ENCODE assay signal across 27 mouse cellular contexts in genomic region chr3:68617708-68618107, GRCm38 (mm10).
DNase-seq lines count a peak whose midpoint lies in the region; TF ChIP-seq lines count a peak whose summit lies in the region.
"Had no signal": no experiment of that assay in that cellular context is flagged by ENCODE, and none has a peak within 500 bp of the region (broad histone marks: within the 10 kb centered on the region; RNA-seq: fewer than 3 reads in every experiment).

No protein-coding gene starts in this region.

- no peak overlapping the region for H3K4me3 ChIP-seq in cerebellum, adult 2 months (replicated peaks; ENCODE audit: insufficient read depth, low read depth, low read length)
- no peak overlapping the region for H3K4me3 ChIP-seq in kidney, adult 2 months (ENCODE audit: insufficient read depth, low read depth, low read length)
- no peak overlapping the region for H3K4me3 ChIP-seq in midbrain, embryonic 10.5 days
- H3K4me3 ChIP-seq: forebrain, embryonic 10.5 days; forebrain, embryonic 15.5 days; hindbrain, embryonic 12.5 days; limb, embryonic 10.5 days; limb, embryonic 15.5 days; liver, embryonic 13.5 days; stomach, embryonic 15.5 days had no signal

- no peaks in the 10 kb centered on the region for H3K9me3 ChIP-seq in midbrain, embryonic 10.5 days (replicated peaks)
- H3K9me3 ChIP-seq: forebrain, embryonic 10.5 days; forebrain, embryonic 15.5 days; hindbrain, embryonic 12.5 days; limb, embryonic 10.5 days; limb, embryonic 15.5 days; liver, embryonic 13.5 days; stomach, embryonic 15.5 days had no signal

- no peak for DNase-seq in cerebellum, adult 2 months
- no peak for DNase-seq in cerebellum, adult 11 months
- peak; percentile 64 for DNase-seq in kidney, adult 2 months
- DNase-seq in kidney, adult 11 months = no peak
- DNase-seq in testis, postnatal 10 days (ENCODE audit: low spot score) = peak; percentile 31
- DNase-seq in testis, postnatal 14 days (ENCODE audit: low spot score) = no peak
- no peak for DNase-seq in midbrain, embryonic 10.5 days (ENCODE audit: low spot score)
- no peak for DNase-seq in cerebellum, adult 8-10 months
- DNase-seq: adrenal gland, postnatal 10 days; cerebellum, adult 11-12 months; cerebellum, postnatal 36 days; heart, postnatal 36 days; liver, embryonic 13.5 days; lung, adult 18-20 months; lung, postnatal 10 days; right cerebral cortex, postnatal 25 days; thymus, adult 18-20 months; thymus, postnatal 25 days had no signal

- no peak for TF ChIP-seq CTCF in cerebellum, adult 2 months (IDR thresholded peaks at IDR 0.05; ENCODE audit: borderline replicate concordance, insufficient read depth, low read depth, low read length)
- no peak for TF ChIP-seq CTCF in kidney, adult 2 months (conservative IDR thresholded peaks at IDR 0.05; ENCODE audit: insufficient read depth, insufficient read length, low read depth, low read length)

- no peaks in the 10 kb centered on the region for H3K27me3 ChIP-seq in cerebellum, adult 2 months (ENCODE audit: control insufficient read depth, insufficient read depth, low read length)
- H3K27me3 ChIP-seq in kidney, adult 2 months (replicated peaks; ENCODE audit: control insufficient read depth, insufficient read depth, low read length) = no peaks in the 10 kb centered on the region
- peaks cover 4% of the 10 kb centered on the region; the same call in 1 of the 2 replicates for H3K27me3 ChIP-seq in midbrain, embryonic 10.5 days (ENCODE audit: low read depth, poor library complexity, severe bottlenecking)
- H3K27me3 ChIP-seq: CH12.LX; forebrain, embryonic 15.5 days; hindbrain, embryonic 12.5 days; limb, embryonic 15.5 days; liver, embryonic 13.5 days; stomach, embryonic 15.5 days had no signal

- 84% methylated on average over 10 of the region's 10 CpGs for WGBS in cerebellum, adult 2 months
- 53% methylated on average over 10 of the region's 10 CpGs for WGBS in kidney, adult 2 months
- 94% methylated on average over 10 of the region's 10 CpGs for WGBS in midbrain, embryonic 10.5 days

- H3K4me1 ChIP-seq in cerebellum, adult 2 months (ENCODE audit: control insufficient read depth, insufficient read depth, low read length) = peaks cover 20% of the 10 kb centered on the region
- H3K4me1 ChIP-seq in kidney, adult 2 months (ENCODE audit: control insufficient read depth, insufficient read depth, low read length) = peaks cover 7% of the 10 kb centered on the region; the same call in 1 of the 2 replicates
- H3K4me1 ChIP-seq in midbrain, embryonic 10.5 days = peaks cover 35% of the 10 kb centered on the region
- H3K4me1 ChIP-seq: forebrain, embryonic 15.5 days; limb, embryonic 15.5 days; stomach, embryonic 15.5 days had no signal

- H3K27ac ChIP-seq in cerebellum, adult 2 months (ENCODE audit: insufficient read depth, low read length) = 0 out of 2 replicates have a peak overlapping the region, but pooled peaks have one; percentile 37
- H3K27ac ChIP-seq in kidney, adult 2 months (ENCODE audit: insufficient read depth, low read depth, low read length) = no peak overlapping the region
- H3K27ac ChIP-seq in midbrain, embryonic 10.5 days (replicated peaks) = no peak overlapping the region
- H3K27ac ChIP-seq: forebrain, embryonic 10.5 days; forebrain, embryonic 15.5 days; hindbrain, embryonic 12.5 days; hindbrain, postnatal 0 days; limb, embryonic 10.5 days; limb, embryonic 15.5 days; liver, embryonic 13.5 days; macrophage; stomach, embryonic 15.5 days had no signal

- no peak for TF ChIP-seq POLR2A in cerebellum, adult 2 months (IDR thresholded peaks at IDR 0.05; ENCODE audit: borderline replicate concordance, insufficient read depth, low read length)
- no peak for TF ChIP-seq POLR2A in kidney, adult 2 months (IDR thresholded peaks at IDR 0.05; ENCODE audit: low read depth, low read length)

- H3K36me3 ChIP-seq in kidney, adult 2 months (ENCODE audit: control insufficient read depth, insufficient read depth, low read length) = no peaks in the 10 kb centered on the region
- H3K36me3 ChIP-seq in midbrain, embryonic 10.5 days = peaks cover 39% of the 10 kb centered on the region
- H3K36me3 ChIP-seq: limb, embryonic 15.5 days; liver, embryonic 13.5 days had no signal

Comparison
In these comparisons a context has a peak if more than half of its experiments do, and no peak if none do; other contexts are left out.
1. DNase-seq: peak in kidney, adult 2 months (single experiment) and testis, postnatal 10 days (single experiment); none in cerebellum, adult 2 months (0 of 2), cerebellum, adult 11 months (single experiment), kidney, adult 11 months (single experiment), testis, postnatal 14 days (single experiment), midbrain, embryonic 10.5 days (single experiment) and cerebellum, adult 8-10 months (single experiment).